Mouse (Mus musculus) liver, adult 2 months (tissue): ENCODE data around the gene Atp6v1fnb. TPM values are rescaled to one million over a fixed set of nuclear protein-coding genes. Genes with fewer than 3 reads are reported as not detected.

Source experiments
- DNase-seq: peaks from one replicate; pipeline ENCODE4 v3.0.0-alpha.2; 2011; ENCODE audit warnings: low read depth, low spot score; ENCODE audit errors: extremely low read depth
- H3K27ac ChIP-seq: fragments of 200-500 bp; replicated peaks from 2 replicates; pipeline ENCODE4 v1.5.1; 2012; ENCODE audit warnings: low read depth, mild to moderate bottlenecking, control low read depth, inconsistent platforms, low read length; ENCODE audit not compliant: insufficient read depth
- H3K27me3 ChIP-seq: fragments of 200-500 bp; 2 replicates; pipeline ENCODE4 v1.6.1; 2012; ENCODE audit warnings: mild to moderate bottlenecking, moderate library complexity, low read length, inconsistent platforms; ENCODE audit not compliant: control insufficient read depth, insufficient read depth
- H3K36me3 ChIP-seq: fragments of 200-500 bp; 2 replicates; pipeline ENCODE4 v1.6.1; 2012; ENCODE audit warnings: low read length, inconsistent platforms; ENCODE audit not compliant: control insufficient read depth, insufficient read depth
- H3K4me1 ChIP-seq: fragments of 200-500 bp; 2 replicates; pipeline ENCODE4 v1.6.1; 2011; ENCODE audit warnings: low read length; ENCODE audit not compliant: control insufficient read depth, insufficient read depth
- H3K4me3 ChIP-seq: fragments of 200-500 bp; 2 replicates; pipeline ENCODE4 v1.5.1; 2011; ENCODE audit warnings: low read depth, mild to moderate bottlenecking, control low read depth, low read length, moderate library complexity; ENCODE audit not compliant: insufficient read depth
- H3K79me2 ChIP-seq: fragments of 200-500 bp; 2 replicates; pipeline ENCODE4 v1.6.1; 2012; ENCODE audit warnings: inconsistent platforms, mild to moderate bottlenecking, low read length, moderate library complexity; ENCODE audit not compliant: control insufficient read depth, insufficient read depth
- H3K9ac ChIP-seq: fragments of 200-500 bp; 2 replicates; pipeline ENCODE4 v1.6.1; 2012; ENCODE audit warnings: low read depth, mild to moderate bottlenecking, control low read depth, inconsistent platforms, low read length
- CTCF ChIP-seq: fragments of 200-500 bp; IDR thresholded peaks from 2 replicates; pipeline ENCODE4 v1.5.1; 2011; ENCODE audit warnings: low read depth, low read length, control low read depth
- POLR2A ChIP-seq: fragments of 200-500 bp; IDR thresholded peaks from 2 replicates; pipeline ENCODE4 v1.6.1; 2011; ENCODE audit warnings: low read length, control low read depth; ENCODE audit not compliant: insufficient read depth; ENCODE audit errors: extremely low read depth
- WGBS: fragments of 180-500 bp; shearing (Covaris S2); methylation state at CpG from one replicate; pipeline ENCODE4 v1.1.7; 2018; 5-methylcytosine and 5-hydroxymethylcytosine counted together
- polyA plus RNA-seq: library from polyadenylated mRNA; depleted of rRNA; stranded (reverse); fragments of >200 nt; gene quantifications from 2 replicates; pipeline ENCODE4 v1.2.3, GENCODE M21; 2012
- total RNA-seq: library from RNA; depleted of rRNA; stranded (reverse); fragments of >200 nt; gene quantifications from 2 replicates; pipeline ENCODE4 v1.2.3, GENCODE M21; 2014

The Atp6v1fnb gene
- total and polyA plus RNA-seq, 2 experiments = not detected

GRCm38 (mm10) chr6:29505493-29505892, 34.3 kb downstream of the Atp6v1fnb start:
- TF ChIP-seq CTCF (no peak), POLR2A (no peak)
- H3K4me3 ChIP-seq = no peak overlapping the region
- H3K36me3 ChIP-seq = no peaks in the 10 kb centered on the region
- no peak overlapping the region for H3K9ac ChIP-seq
- no peak overlapping the region for H3K27ac ChIP-seq
- no peaks in the 10 kb centered on the region; the same call in 1 of the 2 replicates for H3K4me1 ChIP-seq
- no peak for DNase-seq
- H3K27me3 ChIP-seq = no peaks in the 10 kb centered on the region
- no peaks in the 10 kb centered on the region; the same call in 1 of the 2 replicates for H3K79me2 ChIP-seq
- 93% methylated on average over 5 of the region's 5 CpGs for WGBS

DNA sequence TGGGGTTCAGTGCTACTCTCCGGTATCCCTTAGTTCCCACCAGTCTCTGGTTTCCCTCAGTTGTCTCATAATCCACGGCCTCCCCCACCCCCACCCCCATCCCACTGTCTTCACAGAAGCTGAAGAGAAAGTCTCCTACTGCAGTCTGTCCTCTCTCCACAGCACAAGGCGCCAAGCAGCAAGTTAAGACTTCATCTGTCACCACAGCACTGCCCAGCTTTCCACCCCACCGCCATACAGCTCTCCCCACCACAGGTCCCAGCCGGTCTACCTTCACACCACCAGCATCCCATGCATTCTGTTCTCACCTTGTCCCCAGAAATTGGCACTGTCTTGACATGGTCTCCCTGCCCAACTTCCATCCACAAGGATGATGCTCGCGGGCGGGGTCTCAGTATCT, 35.6 kb downstream of the Atp6v1fnb start:
- Histone ChIP-seq H3K4me1 (no peaks in the 10 kb centered on the region; the same call in 1 of the 2 replicates), H3K27ac (no peak overlapping the region), H3K79me2 (no peaks in the 10 kb centered on the region; the same call in 1 of the 2 replicates), H3K36me3 (no peaks in the 10 kb centered on the region), H3K9ac (no peak overlapping the region), H3K4me3 (no peak overlapping the region), H3K27me3 (no peaks in the 10 kb centered on the region)
- no peak for TF ChIP-seq CTCF
- no peak for TF ChIP-seq POLR2A
- WGBS = 65% methylated on average over 8 of the region's 8 CpGs
- DNase-seq = no peak

DNA sequence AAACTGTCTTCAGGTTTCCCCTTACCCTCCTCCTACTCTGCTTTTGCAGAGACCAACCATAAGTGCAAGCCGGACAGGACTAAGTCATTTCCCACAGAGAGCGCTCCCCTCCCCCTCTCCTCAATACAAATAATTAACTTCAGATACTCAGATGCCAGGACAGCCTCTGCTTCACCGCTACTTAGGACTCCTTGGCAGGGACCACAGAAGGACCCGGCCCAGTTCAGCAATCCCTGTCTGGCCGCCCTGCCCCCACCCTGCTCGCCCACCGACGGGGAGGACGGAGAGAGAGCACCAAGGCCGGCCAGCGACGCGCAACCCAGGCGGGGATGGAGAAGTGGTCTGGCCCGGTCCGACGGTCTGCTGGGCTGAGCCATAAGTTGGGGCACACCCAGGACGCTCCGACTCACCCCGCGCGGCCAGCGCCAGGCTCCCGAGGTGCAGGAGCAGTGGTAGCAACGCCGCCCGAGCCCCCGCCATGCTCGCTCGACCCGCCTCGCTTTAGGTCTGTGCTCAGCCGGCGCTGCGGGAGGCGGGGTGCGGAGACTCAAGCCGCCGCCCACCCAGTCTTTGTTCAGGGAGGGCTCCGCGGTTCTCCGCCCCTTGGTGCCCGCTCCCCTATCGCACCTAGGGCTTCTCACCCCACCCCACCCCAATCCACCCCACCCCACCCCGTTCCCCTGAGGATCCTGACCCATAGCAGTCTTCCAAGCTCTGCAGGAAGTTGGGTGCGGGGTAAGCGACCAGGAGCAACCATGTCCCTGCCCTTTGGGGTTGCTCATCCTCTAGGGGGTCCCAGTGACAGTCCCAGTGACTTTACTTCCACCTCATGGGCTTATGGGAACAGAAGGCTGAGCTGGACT, 36.4 kb downstream of the Atp6v1fnb start, which contains the start of gene Kcp:
TSS of gene Kcp (minus strand) at position 506 of the 863 bp plus-strand sequence.
- WGBS = 3% methylated on average over 46 of the region's 47 CpGs
- H3K4me3 ChIP-seq = peak within 1 kb of the TSS; percentile 75
- no peaks in the 10 kb centered on the region for H3K27me3 ChIP-seq
- peak; percentile 46 for DNase-seq
- H3K27ac ChIP-seq = no peak within 1 kb of the TSS
- peak within 1 kb of the TSS; percentile 81 for H3K9ac ChIP-seq
- TF ChIP-seq POLR2A (no peak), CTCF (no peak)
- H3K4me1 ChIP-seq = no peaks in the 10 kb centered on the region; the same call in 1 of the 2 replicates
- no peaks in the 10 kb centered on the region for H3K36me3 ChIP-seq
- no peaks in the 10 kb centered on the region; the same call in 1 of the 2 replicates for H3K79me2 ChIP-seq

DNA sequence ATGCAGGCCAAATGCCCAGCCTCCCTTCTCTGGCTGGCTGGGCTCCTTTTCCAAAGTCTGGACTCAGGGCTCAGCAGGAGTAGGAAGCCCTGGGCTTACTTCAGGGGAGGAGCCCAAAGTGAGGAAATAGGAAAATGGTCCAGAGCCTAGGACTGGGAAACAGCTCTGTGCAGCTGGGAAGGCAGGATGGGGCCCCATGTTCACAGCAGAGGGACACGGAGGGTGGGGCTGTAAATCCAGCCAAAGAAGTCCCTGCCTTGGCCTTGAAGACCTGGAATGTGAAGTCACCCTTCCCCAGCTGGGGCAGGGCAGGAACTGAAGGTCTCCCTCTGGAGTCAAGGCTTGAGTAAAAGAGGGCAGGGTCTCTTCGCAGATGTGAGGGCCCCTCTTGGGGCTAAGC, 37.8 kb downstream of the Atp6v1fnb start:
- Histone ChIP-seq H3K9ac (no peak overlapping the region), H3K4me3 (no peak overlapping the region), H3K27ac (no peak overlapping the region), H3K79me2 (no peaks in the 10 kb centered on the region; the same call in 1 of the 2 replicates), H3K4me1 (peaks cover 2% of the 10 kb centered on the region; the same call in 1 of the 2 replicates), H3K27me3 (no peaks in the 10 kb centered on the region), H3K36me3 (no peaks in the 10 kb centered on the region)
- 84% methylated on average over 2 of the region's 2 CpGs for WGBS
- DNase-seq = no peak
- TF ChIP-seq POLR2A (no peak), CTCF (no peak)

- no peaks in the 10 kb centered on the region for H3K36me3 ChIP-seq
- peak; percentile 93 for DNase-seq
- WGBS = under 1% methylated on average over 11 of the region's 11 CpGs
- peak overlapping the region; percentile 65 for H3K9ac ChIP-seq
- H3K79me2 ChIP-seq = no peaks in the 10 kb centered on the region
- H3K4me3 ChIP-seq = peak overlapping the region; percentile 34
- no peaks in the 10 kb centered on the region for H3K27me3 ChIP-seq
- 0 out of 2 replicates have a peak, but pooled peaks have one; percentile 34 for TF ChIP-seq POLR2A
- TF ChIP-seq CTCF = no peak
- peaks cover 14% of the 10 kb centered on the region for H3K4me1 ChIP-seq
- H3K27ac ChIP-seq = peak overlapping the region; percentile 95
Measured at GRCm38 (mm10) chr6:29513284-29513683, 42.0 kb downstream of the Atp6v1fnb start.
